ENCODE assay signal across 8 mouse cellular contexts in genomic region chr4:148038079-148038599, GRCm38 (mm10). TPM values are rescaled to one million over a fixed set of nuclear protein-coding genes. Genes with fewer than 3 reads are reported as not detected.
A peak's percentile ranks its signal among the peaks of the same experiment; 100 is the strongest.
DNase-seq lines count a peak whose midpoint lies in the region; ATAC-seq and TF ChIP-seq lines count a peak whose summit lies in the region.

No protein-coding gene starts in this region.

- WGBS in heart, embryonic 11.5 days (ENCODE audit: insufficient replicate concordance) = 6% methylated on average over 26 of the region's 26 CpGs
- WGBS in forebrain, embryonic 14.5 days = 7% methylated on average over 25 of the region's 26 CpGs
- WGBS in liver, embryonic 15.5 days (ENCODE audit: insufficient replicate concordance) = 7% methylated on average over 26 of the region's 26 CpGs

- no peaks in the 10 kb centered on the region for H3K9me3 ChIP-seq in heart, embryonic 11.5 days (replicated peaks; ENCODE audit: control insufficient read depth, low read length)
- no peaks in the 10 kb centered on the region for H3K9me3 ChIP-seq in CH12.LX (replicated peaks; ENCODE audit: low read length)
- H3K9me3 ChIP-seq in forebrain, embryonic 14.5 days (replicated peaks; ENCODE audit: control insufficient read depth, low read length) = no peaks in the 10 kb centered on the region
- no peaks in the 10 kb centered on the region for H3K9me3 ChIP-seq in liver, embryonic 15.5 days (replicated peaks)

- no peak for DNase-seq in heart, postnatal 10 days
- DNase-seq in CH12.LX (ENCODE audit: extremely low read depth) = no peak
- no peak for DNase-seq in forebrain, embryonic 14.5 days (ENCODE audit: low spot score)
- DNase-seq in gastrocnemius, postnatal 14 days = no peak
- no peak for DNase-seq in left cerebral cortex, postnatal 4 days
- no peak for DNase-seq in urinary bladder, postnatal 10 days (ENCODE audit: low spot score)

- peaks cover 3% of the 10 kb centered on the region; the same call in 1 of the 2 replicates for H3K36me3 ChIP-seq in heart, embryonic 11.5 days (ENCODE audit: control insufficient read depth, insufficient read depth, low read length)
- H3K36me3 ChIP-seq in CH12.LX (replicated peaks in 1 of 2; ENCODE audit: control insufficient read depth in 1 of 2, insufficient read depth in 1 of 2, low read length in 1 of 2) = peaks cover 17 to 38% of the 10 kb centered on the region in 2 experiments
- H3K36me3 ChIP-seq in forebrain, embryonic 14.5 days (ENCODE audit: control insufficient read depth, insufficient read depth, low read length) = peaks cover 35% of the 10 kb centered on the region
- H3K36me3 ChIP-seq in liver, embryonic 15.5 days (replicated peaks) = peaks cover 13% of the 10 kb centered on the region

- H3K27ac ChIP-seq in heart, embryonic 11.5 days (ENCODE audit: low read depth, low read length) = peak overlapping the region; percentile 55
- peak overlapping the region; percentile 87 for H3K27ac ChIP-seq in CH12.LX (ENCODE audit: insufficient read depth, low read depth)
- H3K27ac ChIP-seq in forebrain, embryonic 14.5 days (ENCODE audit: low read depth, low read length) = peak overlapping the region; percentile 89
- peak overlapping the region; percentile 87 for H3K27ac ChIP-seq in liver, embryonic 15.5 days (replicated peaks)

- intact Hi-C loops in heart, postnatal 10 days (cut with DNase I) = no loop called here
- intact Hi-C loops in gastrocnemius, postnatal 14 days (cut with DNase I; ENCODE audit: low total_unique reads) = no loop called here
- intact Hi-C loops in left cerebral cortex, postnatal 4 days (cut with DNase I) = no loop called here

- dilution Hi-C loops in CH12.LX (cut with MboI; ENCODE audit: extremely low pct_ligation_motif_present, extremely low pct_unique_long_range_greater_than_20kb, low sequenced_read_pairs) = no loop called here

- peaks cover 33% of the 10 kb centered on the region for H3K4me1 ChIP-seq in heart, embryonic 11.5 days (ENCODE audit: control insufficient read depth, insufficient read depth, low read length)
- H3K4me1 ChIP-seq in CH12.LX (ENCODE audit: control insufficient read depth in 1 of 2, insufficient read depth in 2 of 2) = peaks cover 12 to 59% of the 10 kb centered on the region in 2 experiments
- H3K4me1 ChIP-seq in forebrain, embryonic 14.5 days (ENCODE audit: control insufficient read depth, insufficient read depth, low read length) = peaks cover 28% of the 10 kb centered on the region
- H3K4me1 ChIP-seq in liver, embryonic 15.5 days (replicated peaks) = peaks cover 54% of the 10 kb centered on the region

- no peak; the same call in 1 of the 2 replicates for TF ChIP-seq POLR2A in CH12.LX (IDR thresholded peaks at IDR 0.05; ENCODE audit: low read depth, low read length)

- peak overlapping the region; percentile 69 for H3K4me3 ChIP-seq in heart, embryonic 11.5 days (ENCODE audit: low read depth, low read length)
- peak overlapping the region; percentile 68 to 90 (median 84) for H3K4me3 ChIP-seq in CH12.LX (replicated peaks in 1 of 3; ENCODE audit: low read depth in 2 of 3, low read length in 2 of 3, poor library complexity in 1 of 3)
- H3K4me3 ChIP-seq in forebrain, embryonic 14.5 days (ENCODE audit: low read depth, low read length) = peak overlapping the region; percentile 86
- H3K4me3 ChIP-seq in liver, embryonic 15.5 days (replicated peaks) = peak overlapping the region; percentile 85

- no peak for TF ChIP-seq EP300 in CH12.LX (IDR thresholded peaks at IDR 0.05; ENCODE audit: low read length)

- no peak for TF ChIP-seq RAD21 in CH12.LX (IDR thresholded peaks at IDR 0.05; ENCODE audit: low read depth, low read length)

- 0 out of 2 replicates have a peak, but pooled peaks cover 6% of the 10 kb centered on the region for H3K79me2 ChIP-seq in CH12.LX (replicated peaks; ENCODE audit: control insufficient read depth, extremely low read depth, insufficient read depth, poor library complexity, severe bottlenecking)

- H3K4me2 ChIP-seq in heart, embryonic 11.5 days = peak overlapping the region; percentile 67
- H3K4me2 ChIP-seq in CH12.LX (ENCODE audit: insufficient read depth, low read depth, poor library complexity, severe bottlenecking) = peak overlapping the region; percentile 62
- peak overlapping the region; percentile 66 for H3K4me2 ChIP-seq in forebrain, embryonic 14.5 days (ENCODE audit: low read length)
- peak overlapping the region; percentile 88 for H3K4me2 ChIP-seq in liver, embryonic 15.5 days

- H3K27me3 ChIP-seq in heart, embryonic 11.5 days (ENCODE audit: control insufficient read depth, insufficient read depth, low read length) = no peaks in the 10 kb centered on the region
- H3K27me3 ChIP-seq in CH12.LX (replicated peaks) = no peaks in the 10 kb centered on the region
- H3K27me3 ChIP-seq in forebrain, embryonic 14.5 days (replicated peaks; ENCODE audit: control insufficient read depth, insufficient read depth, low read length) = no peaks in the 10 kb centered on the region
- no peaks in the 10 kb centered on the region for H3K27me3 ChIP-seq in liver, embryonic 15.5 days

- in situ Hi-C loops in CH12.LX (cut with MboI; ENCODE audit: low pct_ligation_motif_present, low pct_unique_long_range_greater_than_20kb, low sequenced_read_pairs) = no loop called here

- ATAC-seq in heart, embryonic 11.5 days (replicated peaks; ENCODE audit: insufficient number of reproducible peaks, low FRiP score, low TSS enrichment) = no peak
- no peak for ATAC-seq in forebrain, embryonic 14.5 days
- no peak for ATAC-seq in liver, embryonic 15.5 days (ENCODE audit: insufficient read depth)

- peak overlapping the region; percentile 69 for H3K9ac ChIP-seq in heart, embryonic 11.5 days (ENCODE audit: low read depth, low read length)
- peak overlapping the region; percentile 53 for H3K9ac ChIP-seq in CH12.LX (ENCODE audit: insufficient read depth, low read depth)
- H3K9ac ChIP-seq in forebrain, embryonic 14.5 days (ENCODE audit: low read length) = peak overlapping the region; percentile 85
- peak overlapping the region; percentile 69 for H3K9ac ChIP-seq in liver, embryonic 15.5 days

- TF ChIP-seq CTCF in CH12.LX (conservative IDR thresholded peaks at IDR 0.05 in 1 of 2, IDR thresholded peaks at IDR 0.05 in 1 of 2; ENCODE audit: low read depth in 2 of 2, low read length in 2 of 2) = no peak

TF ChIP-seq in CH12.LX, 34 proteins besides CTCF, POLR2A, EP300 and RAD21 (continues in another document):
- TF ChIP-seq CHD1 (IDR thresholded peaks at IDR 0.05; ENCODE audit: low read depth, low read length) = 0 out of 2 replicates have a peak, but pooled peaks have one; percentile 56

RNA-seq across cellular contexts. Expression of gene Clcn6, which starts 0.5 kb away (rescaled TPM):
- 6.3 and 7.3 TPM in 2 replicates for polyA plus RNA-seq in heart, embryonic 11.5 days (2014; fragmentation: Nextera tagmentation; extraction: Ambion mirVana)
- 10 to 100 TPM; 11.0 to 14.6 TPM for total RNA-seq in heart, postnatal 10 days (2021)
- total RNA-seq in CH12.LX (2012; rRNA removed) (5.5 and 5.7 TPM in 2 replicates), CH12.LX (2014; rRNA removed) (3.7 and 4.8 TPM in 2 replicates)
- 9.2 and 10.6 TPM in 2 replicates for polyA plus RNA-seq in CH12.LX (2012; ENCODE audit: insufficient read length, low read depth)
- polyA plus RNA-seq in forebrain, embryonic 14.5 days (2014; fragmentation: Nextera tagmentation; extraction: Ambion mirVana) = 19.1 and 24.8 TPM in 2 replicates
- 1.5 and 1.6 TPM in 2 replicates for polyA plus RNA-seq in liver, embryonic 15.5 days (2015; fragmentation: Nextera tagmentation; extraction: Ambion mirVana)
- 1 to 10 TPM; 4.7 to 5.4 TPM for total RNA-seq in gastrocnemius, postnatal 14 days (2021)
- total RNA-seq in left cerebral cortex, postnatal 4 days (2021) = 10 to 100 TPM; 86.1 to 86.6 TPM

RNA-seq across cellular contexts. Expression of gene Mthfr, which starts 0.7 kb away (rescaled TPM):
- polyA plus RNA-seq in heart, embryonic 11.5 days (2014; fragmentation: Nextera tagmentation; extraction: Ambion mirVana) = 8.9 and 10.4 TPM in 2 replicates
- 10 to 100 TPM; 15.2 to 16.5 TPM for total RNA-seq in heart, postnatal 10 days (2021)
- 14.4 and 17.0 TPM in 2 replicates for total RNA-seq in CH12.LX (2012; rRNA removed)
- 15.3 and 16.1 TPM in 2 replicates for total RNA-seq in CH12.LX (2014; rRNA removed)
- polyA plus RNA-seq in CH12.LX (2012; ENCODE audit: insufficient read length, low read depth) = 15.4 and 16.3 TPM in 2 replicates
- polyA plus RNA-seq in forebrain, embryonic 14.5 days (2014; fragmentation: Nextera tagmentation; extraction: Ambion mirVana) = 12.4 TPM in 2 replicates
- polyA plus RNA-seq in liver, embryonic 15.5 days (2015; fragmentation: Nextera tagmentation; extraction: Ambion mirVana) = 9.8 and 10.0 TPM in 2 replicates
- 10 to 100 TPM; 12.0 to 12.3 TPM for total RNA-seq in gastrocnemius, postnatal 14 days (2021)
- 10 to 100 TPM; 17.5 to 18.4 TPM for total RNA-seq in left cerebral cortex, postnatal 4 days (2021)

RNA-seq across cellular contexts. Expression of gene Nppa, which starts 37.6 kb away (rescaled TPM):
- polyA plus RNA-seq in heart, embryonic 11.5 days (2014; fragmentation: Nextera tagmentation; extraction: Ambion mirVana) = 5,496 and 5,973 TPM in 2 replicates
- total RNA-seq in heart, postnatal 10 days (2021) = 1,000 to 10,000 TPM in 1 of 2 experiments, 100 to 1,000 TPM in 1; 613 to 1,804 TPM
- total RNA-seq in CH12.LX (2012; rRNA removed) (not detected in 2 replicates), CH12.LX (2014; rRNA removed) (not detected in 2 replicates)
- polyA plus RNA-seq in CH12.LX (2012; ENCODE audit: insufficient read length, low read depth) = not detected in 2 replicates
- polyA plus RNA-seq in forebrain, embryonic 14.5 days (2014; fragmentation: Nextera tagmentation; extraction: Ambion mirVana) = 0.80 and 1.1 TPM in 2 replicates
- 1.3 and 1.4 TPM in 2 replicates for polyA plus RNA-seq in liver, embryonic 15.5 days (2015; fragmentation: Nextera tagmentation; extraction: Ambion mirVana)
- total RNA-seq in gastrocnemius, postnatal 14 days (2021) = not detected
- under 1 TPM; 0.42 to 0.62 TPM for total RNA-seq in left cerebral cortex, postnatal 4 days (2021)

RNA-seq across cellular contexts. Expression of gene Agtrap, which starts 49.7 kb away (rescaled TPM):
- 12.7 and 17.6 TPM in 2 replicates for polyA plus RNA-seq in heart, embryonic 11.5 days (2014; fragmentation: Nextera tagmentation; extraction: Ambion mirVana)
- 10 to 100 TPM; 33.6 to 37.0 TPM for total RNA-seq in heart, postnatal 10 days (2021)
- total RNA-seq in CH12.LX (2012; rRNA removed) (5.6 and 6.2 TPM in 2 replicates), CH12.LX (2014; rRNA removed) (4.0 and 4.1 TPM in 2 replicates)
- 5.4 and 5.9 TPM in 2 replicates for polyA plus RNA-seq in CH12.LX (2012; ENCODE audit: insufficient read length, low read depth)
- polyA plus RNA-seq in forebrain, embryonic 14.5 days (2014; fragmentation: Nextera tagmentation; extraction: Ambion mirVana) = 5.3 and 5.7 TPM in 2 replicates
- 10.0 and 11.0 TPM in 2 replicates for polyA plus RNA-seq in liver, embryonic 15.5 days (2015; fragmentation: Nextera tagmentation; extraction: Ambion mirVana)
- total RNA-seq in gastrocnemius, postnatal 14 days (2021) = 10 to 100 TPM; 12.3 to 14.7 TPM
- total RNA-seq in left cerebral cortex, postnatal 4 days (2021) = 1 to 10 TPM; 4.2 to 4.6 TPM

RNA-seq across cellular contexts. Expression of gene Nppb, which starts 52.6 kb away (rescaled TPM):
- 305 and 336 TPM in 2 replicates for polyA plus RNA-seq in heart, embryonic 11.5 days (2014; fragmentation: Nextera tagmentation; extraction: Ambion mirVana)
- 100 to 1,000 TPM; 204 to 360 TPM for total RNA-seq in heart, postnatal 10 days (2021)
- total RNA-seq in CH12.LX (2012; rRNA removed) = not detected in 2 replicates
- not detected in 2 replicates for total RNA-seq in CH12.LX (2014; rRNA removed)
- polyA plus RNA-seq in CH12.LX (2012; ENCODE audit: insufficient read length, low read depth) = not detected in 2 replicates
- not detected in 2 replicates for polyA plus RNA-seq in forebrain, embryonic 14.5 days (2014; fragmentation: Nextera tagmentation; extraction: Ambion mirVana)
- polyA plus RNA-seq in liver, embryonic 15.5 days (2015; fragmentation: Nextera tagmentation; extraction: Ambion mirVana) = not detected in 2 replicates
- total RNA-seq in gastrocnemius, postnatal 14 days (2021) = not detected
- total RNA-seq in left cerebral cortex, postnatal 4 days (2021) = not detected

Comparison
In these comparisons a context has a peak if more than half of its experiments do, and no peak if none do; other contexts are left out.
1. RNA of gene Clcn6, which starts 0.5 kb away (total RNA-seq): 86.1 to 86.6 TPM in left cerebral cortex, postnatal 4 days; 11.0 to 14.6 TPM in heart, postnatal 10 days, 3.7 to 5.7 TPM in CH12.LX and 4.7 to 5.4 TPM in gastrocnemius, postnatal 14 days; every median in the first group is over 4 times any median in the second.
2. RNA of gene Nppa, which starts 37.6 kb away (total RNA-seq): 613 to 1,804 TPM in heart, postnatal 10 days; 0.42 to 0.62 TPM in left cerebral cortex, postnatal 4 days, not detected in CH12.LX and not detected in gastrocnemius, postnatal 14 days; every median in the first group is over 100 times any median in the second.
3. Peak in every context shown above with its lines, with median percentiles within 50 percentile points of each other: H3K27ac ChIP-seq, H3K4me2 ChIP-seq, H3K4me3 ChIP-seq and H3K9ac ChIP-seq.